Comparison of ENCODE assay signal across 26 mouse cellular contexts in genomic region chr15:38422741-38423140, GRCm38 (mm10).
DNase-seq lines count a peak whose midpoint lies in the region; ATAC-seq and TF ChIP-seq lines count a peak whose summit lies in the region.
"Had no signal": no experiment of that assay in that cellular context is flagged by ENCODE, and none has a peak within 500 bp of the region (broad histone marks: within the 10 kb centered on the region; RNA-seq: fewer than 3 reads in every experiment).

No protein-coding gene starts in this region.

- no peak for TF ChIP-seq CTCF in gastrocnemius, adult 2 months (IDR thresholded peaks at IDR 0.05)
- TF ChIP-seq CTCF in lung, adult 2 months (IDR thresholded peaks at IDR 0.05; ENCODE audit: insufficient read depth, low read length): no peak

- intact Hi-C loops in gastrocnemius, adult 2 months (cut with DNase I): no loop called here
- intact Hi-C loops in left cerebral cortex, postnatal 10 days (cut with DNase I): no loop called here

- ATAC-seq in intestine, embryonic 14.5 days (replicated peaks; ENCODE audit: low FRiP score, low TSS enrichment, low read depth): no peak
- no peak for ATAC-seq in intestine, embryonic 16.5 days
- ATAC-seq in embryonic facial prominence, embryonic 15.5 days (ENCODE audit: insufficient number of reproducible peaks, low FRiP score, low TSS enrichment, low read depth): 0 out of 2 replicates have a peak, but pooled peaks have one; percentile 36
- ATAC-seq: forebrain, embryonic 16.5 days; hindbrain, postnatal 0 days; intestine, postnatal 0 days; Patski had no signal

- H3K4me2 ChIP-seq in intestine, embryonic 14.5 days (ENCODE audit: low read length): no peak overlapping the region
- H3K4me2 ChIP-seq in intestine, embryonic 16.5 days (ENCODE audit: low read depth, low read length): no peak overlapping the region
- no peak overlapping the region for H3K4me2 ChIP-seq in embryonic facial prominence, embryonic 15.5 days (replicated peaks)
- H3K4me2 ChIP-seq: embryonic facial prominence, embryonic 12.5 days; heart, embryonic 12.5 days; hindbrain, embryonic 12.5 days; limb, embryonic 13.5 days; liver, embryonic 15.5 days had no signal

- H3K27ac ChIP-seq in gastrocnemius, adult 2 months: peak overlapping the region; percentile 53
- H3K27ac ChIP-seq in intestine, embryonic 14.5 days (ENCODE audit: low read depth): no peak overlapping the region
- H3K27ac ChIP-seq in intestine, embryonic 16.5 days (ENCODE audit: low read length): no peak overlapping the region
- H3K27ac ChIP-seq in embryonic facial prominence, embryonic 15.5 days (replicated peaks): peak overlapping the region; percentile 70; the same call in 1 of the 2 replicates
- H3K27ac ChIP-seq: embryonic facial prominence, embryonic 12.5 days; forebrain, embryonic 10.5 days; hindbrain, embryonic 12.5 days; hindbrain, postnatal 0 days; limb, embryonic 13.5 days; liver, embryonic 15.5 days had no signal

- H3K27me3 ChIP-seq in intestine, embryonic 14.5 days (replicated peaks; ENCODE audit: control insufficient read depth, insufficient read depth, low read length): no peaks in the 10 kb centered on the region
- H3K27me3 ChIP-seq in intestine, embryonic 16.5 days (replicated peaks; ENCODE audit: control insufficient read depth, insufficient read depth, low read length): no peaks in the 10 kb centered on the region
- H3K27me3 ChIP-seq in embryonic facial prominence, embryonic 15.5 days: no peaks in the 10 kb centered on the region
- H3K27me3 ChIP-seq: embryonic facial prominence, embryonic 12.5 days; heart, embryonic 12.5 days; hindbrain, embryonic 12.5 days; limb, embryonic 13.5 days; liver, embryonic 15.5 days; Patski had no signal

- DNase-seq in gastrocnemius, adult 2 months: peak; percentile 41
- DNase-seq in gastrocnemius, adult 18-20 months (ENCODE audit: low spot score): no peak
- DNase-seq in intestine, embryonic 14.5 days (ENCODE audit: low spot score): peak; percentile 37
- peak; percentile 3 for DNase-seq in lung, adult 2 months
- no peak for DNase-seq in lung, postnatal 10 days
- no peak for DNase-seq in left cerebral cortex, postnatal 10 days (ENCODE audit: extremely low spot score in 1 of 2, low spot score in 2 of 2)
- DNase-seq: cerebellum, adult 11 months; cerebellum, adult 9-10 months; cerebellum, postnatal 36 days; gastrocnemius, postnatal 10 days; heart, postnatal 14 days; kidney, postnatal 14 days; midbrain, embryonic 14.5 days had no signal

- H3K4me1 ChIP-seq in intestine, embryonic 14.5 days (replicated peaks; ENCODE audit: control insufficient read depth, insufficient read depth, low read length): peaks cover 10% of the 10 kb centered on the region
- H3K4me1 ChIP-seq in intestine, embryonic 16.5 days (ENCODE audit: control insufficient read depth, insufficient read depth, low read length): peaks cover 19% of the 10 kb centered on the region
- H3K4me1 ChIP-seq in lung, adult 2 months (ENCODE audit: control insufficient read depth, insufficient read depth, low read length): peaks cover 10% of the 10 kb centered on the region
- H3K4me1 ChIP-seq in embryonic facial prominence, embryonic 15.5 days: peaks cover 29% of the 10 kb centered on the region
- H3K4me1 ChIP-seq: hindbrain, embryonic 12.5 days; liver, embryonic 15.5 days; megakaryocyte, embryonic 14.5 days had no signal

- H3K9me3 ChIP-seq in intestine, embryonic 14.5 days (ENCODE audit: control insufficient read depth, low read length): no peaks in the 10 kb centered on the region
- no peaks in the 10 kb centered on the region for H3K9me3 ChIP-seq in intestine, embryonic 16.5 days (ENCODE audit: control insufficient read depth, low read length)
- H3K9me3 ChIP-seq in embryonic facial prominence, embryonic 15.5 days (replicated peaks): no peaks in the 10 kb centered on the region
- H3K9me3 ChIP-seq: embryonic facial prominence, embryonic 12.5 days; forebrain, embryonic 10.5 days; heart, embryonic 12.5 days; hindbrain, embryonic 12.5 days; limb, embryonic 13.5 days; liver, embryonic 15.5 days had no signal

- 84% methylated on average over 6 of the region's 6 CpGs for WGBS in intestine, embryonic 14.5 days
- WGBS in intestine, embryonic 16.5 days: 80% methylated on average over 6 of the region's 6 CpGs
- WGBS in lung, adult 2 months: 66% methylated on average over 6 of the region's 6 CpGs
- WGBS in embryonic facial prominence, embryonic 15.5 days: 56% methylated on average over 6 of the region's 6 CpGs

- H3K36me3 ChIP-seq in intestine, embryonic 14.5 days (ENCODE audit: control insufficient read depth, insufficient read depth, low read length): no peaks in the 10 kb centered on the region
- no peaks in the 10 kb centered on the region for H3K36me3 ChIP-seq in intestine, embryonic 16.5 days (ENCODE audit: control insufficient read depth, insufficient read depth, low read length)
- H3K36me3 ChIP-seq in embryonic facial prominence, embryonic 15.5 days: no peaks in the 10 kb centered on the region
- H3K36me3 ChIP-seq: embryonic facial prominence, embryonic 12.5 days; forebrain, embryonic 10.5 days; heart, embryonic 12.5 days; hindbrain, embryonic 12.5 days; limb, embryonic 13.5 days; liver, embryonic 15.5 days had no signal

- TF ChIP-seq POLR2A in lung, adult 2 months (IDR thresholded peaks at IDR 0.05; ENCODE audit: borderline replicate concordance, extremely low read depth, low read depth, low read length): no peak

- H3K9ac ChIP-seq in intestine, embryonic 14.5 days (ENCODE audit: low read length): no peak overlapping the region
- H3K9ac ChIP-seq in intestine, embryonic 16.5 days (ENCODE audit: low read depth, low read length): no peak overlapping the region
- H3K9ac ChIP-seq in embryonic facial prominence, embryonic 15.5 days: no peak overlapping the region
- H3K9ac ChIP-seq: embryonic facial prominence, embryonic 12.5 days; heart, embryonic 12.5 days; hindbrain, embryonic 12.5 days; limb, embryonic 13.5 days; liver, embryonic 15.5 days had no signal

- H3K4me3 ChIP-seq in gastrocnemius, adult 2 months: no peak overlapping the region
- no peak overlapping the region for H3K4me3 ChIP-seq in intestine, embryonic 14.5 days (ENCODE audit: low read depth, low read length)
- H3K4me3 ChIP-seq in intestine, embryonic 16.5 days (ENCODE audit: low read length): no peak overlapping the region
- no peak overlapping the region for H3K4me3 ChIP-seq in lung, adult 2 months (replicated peaks; ENCODE audit: extremely low read depth, low read depth, low read length)
- H3K4me3 ChIP-seq in embryonic facial prominence, embryonic 15.5 days (replicated peaks): no peak overlapping the region
- H3K4me3 ChIP-seq: embryonic facial prominence, embryonic 12.5 days; forebrain, embryonic 10.5 days; heart, embryonic 12.5 days; hindbrain, embryonic 12.5 days; limb, embryonic 13.5 days; liver, embryonic 15.5 days; megakaryocyte, embryonic 14.5 days had no signal

Comparison
In these comparisons a context has a peak if more than half of its experiments do, and no peak if none do; other contexts are left out.
1. DNase-seq: peak in gastrocnemius, adult 2 months (single experiment), intestine, embryonic 14.5 days (single experiment) and lung, adult 2 months (single experiment); none in gastrocnemius, adult 18-20 months (single experiment), lung, postnatal 10 days (single experiment) and left cerebral cortex, postnatal 10 days (0 of 2).
2. H3K27ac ChIP-seq: peak in gastrocnemius, adult 2 months (single experiment) and embryonic facial prominence, embryonic 15.5 days (single experiment); none in intestine, embryonic 14.5 days (single experiment) and intestine, embryonic 16.5 days (single experiment).